Mouse (Mus musculus): ENCODE measurements at regions not wholly inside any gene's neighbourhood (a gene's known extent, or its start where the extent isn't known, plus 50 kb on each side); places are given as distances from the start of the nearest gene placed in this dataset.

GRCm38 (mm10) chr3:19367761-19368160 is 260.7 kb downstream of the 1700064H15Rik start:
- no peak for DNase-seq
